Mouse (Mus musculus): ENCODE data around the gene Slc36a3. TPM values are rescaled to one million over a fixed set of nuclear protein-coding genes. Genes with fewer than 3 reads are reported as not detected.

Gene Slc36a3
- not detected in 2 replicates for polyA plus RNA-seq (2016; fragmentation: Nextera tagmentation; extraction: Ambion mirVana)

GRCm38 (mm10) chr11:55151608-55152007 is at the start of gene Slc36a3:
Gene Slc36a3, minus strand, starts transcription at chr11:55151708.
- WGBS, result 80% methylated on average over 3 of the region's 3 CpGs
- Histone ChIP-seq H3K4me2 (replicated peaks) (no peak within 1 kb of the TSS), H3K4me1 (no peaks in the 10 kb centered on the region), H3K27me3 (replicated peaks) (no peaks in the 10 kb centered on the region), H3K9ac (no peak within 1 kb of the TSS), H3K36me3 (no peaks in the 10 kb centered on the region), H3K27ac (no peak within 1 kb of the TSS), H3K4me3 (no peak within 1 kb of the TSS), H3K9me3 (no peaks in the 10 kb centered on the region)
- ATAC-seq (ENCODE audit: low FRiP score, low read depth), result no peak

GRCm38 (mm10) chr11:55197740-55198510 is 46.4 kb upstream of the Slc36a3 start:
- H3K4me1 ChIP-seq, result no peaks in the 10 kb centered on the region
- no peak overlapping the region for H3K4me2 ChIP-seq (replicated peaks)
- no peaks in the 10 kb centered on the region for H3K9me3 ChIP-seq
- ATAC-seq (ENCODE audit: low FRiP score, low read depth), result no peak
- 87% methylated on average over 8 of the region's 8 CpGs for WGBS
- no peak overlapping the region for H3K4me3 ChIP-seq
- H3K27me3 ChIP-seq (replicated peaks), result no peaks in the 10 kb centered on the region
- H3K36me3 ChIP-seq, result no peaks in the 10 kb centered on the region
- no peak overlapping the region for H3K27ac ChIP-seq
- H3K9ac ChIP-seq, result no peak overlapping the region

DNA sequence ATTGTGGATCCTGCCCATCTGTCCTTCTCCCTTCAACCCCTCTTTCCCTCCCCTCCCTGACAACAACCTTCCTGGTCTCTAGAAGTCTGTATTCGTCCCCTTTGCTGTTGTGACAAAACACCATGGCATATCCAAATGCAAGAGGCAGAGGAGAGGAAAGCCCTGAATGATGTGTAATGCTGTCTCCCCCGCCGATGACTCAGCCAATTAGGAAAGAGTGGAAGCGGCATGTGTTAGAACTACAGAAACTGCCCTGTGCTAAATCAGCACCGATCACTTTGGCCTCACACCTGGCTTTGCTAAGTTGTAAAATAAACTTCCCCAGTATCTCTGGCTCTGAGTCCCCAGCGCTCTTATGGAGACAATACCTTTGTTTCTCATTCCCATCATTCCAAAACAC is 45.6 kb upstream of the Slc36a3 start:
- Histone ChIP-seq H3K4me1 (no peaks in the 10 kb centered on the region), H3K27ac (no peak overlapping the region), H3K9ac (no peak overlapping the region), H3K4me3 (no peak overlapping the region), H3K4me2 (replicated peaks) (no peak overlapping the region), H3K27me3 (replicated peaks) (no peaks in the 10 kb centered on the region), H3K9me3 (no peaks in the 10 kb centered on the region), H3K36me3 (no peaks in the 10 kb centered on the region)
- no peak for ATAC-seq (ENCODE audit: low FRiP score, low read depth)
- WGBS, result 71% methylated on average over 6 of the region's 6 CpGs

DNA sequence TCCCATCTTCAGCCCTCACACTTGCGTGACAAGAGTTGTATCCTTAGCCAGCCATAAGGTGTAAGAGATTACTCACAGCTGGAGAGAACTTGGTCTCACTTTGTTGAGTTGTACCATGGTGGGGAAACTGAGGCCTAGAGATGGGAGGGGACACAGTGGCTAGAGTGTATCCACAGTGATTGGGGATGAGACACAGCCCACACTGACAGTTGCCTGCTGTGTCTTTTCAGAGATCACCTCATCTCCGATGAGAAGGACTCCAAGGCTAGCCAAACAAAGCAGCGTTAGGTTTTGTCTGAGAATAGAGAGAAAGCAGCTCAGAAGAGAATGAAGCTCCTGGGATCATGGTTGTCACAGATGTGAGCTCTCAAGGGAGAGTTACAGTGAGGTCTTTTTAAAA is 38.7 kb upstream of the Slc36a3 start:
- H3K9ac ChIP-seq, result no peak overlapping the region
- H3K9me3 ChIP-seq, result no peaks in the 10 kb centered on the region
- no peak overlapping the region for H3K27ac ChIP-seq
- no peak overlapping the region for H3K4me2 ChIP-seq (replicated peaks)
- no peaks in the 10 kb centered on the region for H3K36me3 ChIP-seq
- H3K27me3 ChIP-seq (replicated peaks), result no peaks in the 10 kb centered on the region
- no peak for ATAC-seq (ENCODE audit: low FRiP score, low read depth)
- H3K4me1 ChIP-seq, result no peaks in the 10 kb centered on the region
- WGBS, result 83% methylated on average over 3 of the region's 3 CpGs
- no peak overlapping the region for H3K4me3 ChIP-seq

- ATAC-seq (ENCODE audit: low FRiP score, low read depth), result no peak
- Histone ChIP-seq H3K27me3 (replicated peaks) (no peaks in the 10 kb centered on the region), H3K36me3 (no peaks in the 10 kb centered on the region), H3K27ac (no peak overlapping the region), H3K4me2 (replicated peaks) (no peak overlapping the region), H3K9ac (no peak overlapping the region), H3K9me3 (no peaks in the 10 kb centered on the region), H3K4me1 (no peaks in the 10 kb centered on the region), H3K4me3 (no peak overlapping the region)
- WGBS, result 82% methylated on average over 6 of the region's 6 CpGs
Measured at GRCm38 (mm10) chr11:55187777-55188176, 36.3 kb upstream of the Slc36a3 start.

- H3K27me3 ChIP-seq (replicated peaks), result no peaks in the 10 kb centered on the region
- H3K27ac ChIP-seq, result no peak overlapping the region
- H3K4me1 ChIP-seq, result no peaks in the 10 kb centered on the region
- H3K9ac ChIP-seq, result no peak overlapping the region
- H3K4me2 ChIP-seq (replicated peaks), result no peak overlapping the region
- no peak overlapping the region for H3K4me3 ChIP-seq
- ATAC-seq (ENCODE audit: low FRiP score, low read depth), result no peak
- H3K36me3 ChIP-seq, result no peaks in the 10 kb centered on the region
- no peaks in the 10 kb centered on the region for H3K9me3 ChIP-seq
- WGBS, result 89% methylated on average over 4 of the region's 4 CpGs
Measured at GRCm38 (mm10) chr11:55187292-55187691, 35.8 kb upstream of the Slc36a3 start.

- H3K4me1 ChIP-seq, result no peaks in the 10 kb centered on the region
- H3K4me3 ChIP-seq, result no peak within 1 kb of the TSS
- no peaks in the 10 kb centered on the region for H3K27me3 ChIP-seq (replicated peaks)
- no peak within 1 kb of the TSS for H3K4me2 ChIP-seq (replicated peaks)
- H3K9me3 ChIP-seq, result no peaks in the 10 kb centered on the region
- no peak within 1 kb of the TSS for H3K27ac ChIP-seq
- no peak within 1 kb of the TSS for H3K9ac ChIP-seq
- 20% methylated on average over 10 of the region's 10 CpGs for WGBS
- no peaks in the 10 kb centered on the region for H3K36me3 ChIP-seq
- no peak for ATAC-seq (ENCODE audit: low FRiP score, low read depth)
Measured at GRCm38 (mm10) chr11:55184733-55185291, 33.3 kb upstream of the Slc36a3 start, which contains the start of gene Slc36a2. Gene Slc36a2, minus strand, starts transcription at chr11:55185077.

- WGBS, result 80% methylated on average over 5 of the region's 5 CpGs
- Histone ChIP-seq H3K9me3 (no peaks in the 10 kb centered on the region), H3K27me3 (replicated peaks) (no peaks in the 10 kb centered on the region), H3K27ac (no peak overlapping the region), H3K9ac (no peak overlapping the region), H3K4me3 (no peak overlapping the region), H3K4me1 (no peaks in the 10 kb centered on the region), H3K4me2 (replicated peaks) (no peak overlapping the region), H3K36me3 (no peaks in the 10 kb centered on the region)
- ATAC-seq (ENCODE audit: low FRiP score, low read depth), result no peak
Measured at GRCm38 (mm10) chr11:55184246-55184645, 32.7 kb upstream of the Slc36a3 start.

- 66% methylated on average over 7 of the region's 7 CpGs for WGBS
- H3K4me1 ChIP-seq, result no peaks in the 10 kb centered on the region
- no peak overlapping the region for H3K4me2 ChIP-seq (replicated peaks)
- no peak overlapping the region for H3K4me3 ChIP-seq
- H3K9ac ChIP-seq, result no peak overlapping the region
- H3K27ac ChIP-seq, result no peak overlapping the region
- no peaks in the 10 kb centered on the region for H3K36me3 ChIP-seq
- no peaks in the 10 kb centered on the region for H3K9me3 ChIP-seq
- no peak for ATAC-seq (ENCODE audit: low FRiP score, low read depth)
- no peaks in the 10 kb centered on the region for H3K27me3 ChIP-seq (replicated peaks)
Measured at GRCm38 (mm10) chr11:55183124-55183523, 31.6 kb upstream of the Slc36a3 start.

DNA sequence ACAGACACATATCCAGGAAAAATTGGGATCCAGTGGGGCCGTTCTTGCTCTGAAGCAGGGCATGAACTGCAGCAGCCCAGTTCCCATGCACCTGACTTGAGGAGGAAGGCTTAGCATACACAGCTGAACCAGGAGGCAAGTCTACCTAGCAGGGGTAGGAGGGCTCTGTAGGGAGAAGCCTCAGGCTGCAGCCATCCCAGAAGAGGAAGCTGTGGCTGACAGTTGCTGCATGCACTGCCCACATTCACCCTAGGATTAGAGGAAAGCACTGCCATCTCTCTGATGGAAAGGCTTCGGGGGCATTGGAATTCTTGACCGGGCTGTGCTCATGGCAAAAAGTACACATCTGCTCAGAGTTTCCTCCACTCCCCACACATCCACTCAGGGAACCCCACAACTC is 28.3 kb upstream of the Slc36a3 start:
- 89% methylated on average over 3 of the region's 3 CpGs for WGBS
- no peak for ATAC-seq (ENCODE audit: low FRiP score, low read depth)
- Histone ChIP-seq H3K4me1 (no peaks in the 10 kb centered on the region), H3K27ac (no peak overlapping the region), H3K27me3 (replicated peaks) (no peaks in the 10 kb centered on the region), H3K36me3 (no peaks in the 10 kb centered on the region), H3K4me3 (no peak overlapping the region), H3K9me3 (no peaks in the 10 kb centered on the region), H3K9ac (no peak overlapping the region), H3K4me2 (replicated peaks) (no peak overlapping the region)

DNA sequence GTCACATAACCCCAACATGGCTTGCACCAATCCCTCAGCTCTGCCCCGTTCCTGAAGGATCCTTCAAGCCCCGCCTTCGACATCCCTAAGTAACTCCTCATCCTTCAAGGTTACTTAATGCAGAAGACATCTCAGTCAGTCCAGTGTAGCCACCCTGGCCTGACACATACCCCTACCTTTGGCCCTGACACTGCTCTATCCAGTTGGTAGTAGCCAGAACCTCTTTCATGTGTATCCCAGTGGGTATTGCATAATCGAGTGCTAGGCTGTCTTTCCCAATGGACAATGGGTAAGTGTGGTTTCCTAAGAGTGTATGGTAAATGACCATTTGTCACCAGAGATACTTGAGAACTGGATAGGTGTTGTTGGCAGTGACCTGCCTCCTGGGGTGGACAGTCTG is 27.3 kb upstream of the Slc36a3 start:
- no peaks in the 10 kb centered on the region for H3K9me3 ChIP-seq
- H3K4me1 ChIP-seq, result no peaks in the 10 kb centered on the region
- no peak overlapping the region for H3K4me3 ChIP-seq
- no peaks in the 10 kb centered on the region for H3K36me3 ChIP-seq
- H3K9ac ChIP-seq, result no peak overlapping the region
- H3K4me2 ChIP-seq (replicated peaks), result no peak overlapping the region
- H3K27ac ChIP-seq, result no peak overlapping the region
- no peaks in the 10 kb centered on the region for H3K27me3 ChIP-seq (replicated peaks)
- ATAC-seq (ENCODE audit: low FRiP score, low read depth), result no peak
- WGBS, result 80% methylated on average over 4 of the region's 4 CpGs

DNA sequence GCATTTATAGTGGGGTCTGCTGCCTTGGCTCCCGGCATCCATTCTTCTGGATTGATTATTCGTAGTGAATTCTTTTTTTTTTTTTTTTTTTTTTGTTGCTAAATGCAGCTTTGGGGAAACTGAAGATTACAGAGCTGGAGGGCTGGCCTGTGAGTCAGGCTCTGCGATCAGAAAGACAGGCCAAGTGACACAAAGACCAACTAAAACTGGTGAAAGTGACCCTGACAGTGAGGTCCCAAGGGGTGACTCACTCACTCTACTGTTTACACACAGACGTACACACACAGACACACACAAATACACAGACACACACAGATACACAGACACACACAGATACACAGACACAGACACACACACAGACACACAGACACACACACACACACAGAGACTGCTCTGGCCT is 19.0 kb upstream of the Slc36a3 start:
- no peak for ATAC-seq (ENCODE audit: low FRiP score, low read depth)
- WGBS, result 85% methylated on average over 4 of the region's 4 CpGs

GRCm38 (mm10) chr11:55168914-55169313 is 17.4 kb upstream of the Slc36a3 start:
- no peak for ATAC-seq (ENCODE audit: low FRiP score, low read depth)
- no peaks in the 10 kb centered on the region for H3K27me3 ChIP-seq (replicated peaks)

More for the DNA sequence above, 19.0 kb upstream of the Slc36a3 start:
- Histone ChIP-seq H3K9ac (no peak overlapping the region), H3K4me3 (no peak overlapping the region), H3K4me1 (no peaks in the 10 kb centered on the region), H3K27me3 (replicated peaks) (no peaks in the 10 kb centered on the region), H3K4me2 (replicated peaks) (no peak overlapping the region), H3K27ac (no peak overlapping the region), H3K36me3 (no peaks in the 10 kb centered on the region), H3K9me3 (no peaks in the 10 kb centered on the region)

More at GRCm38 (mm10) chr11:55168914-55169313, 17.4 kb upstream of the Slc36a3 start:
- H3K9me3 ChIP-seq, result no peaks in the 10 kb centered on the region
- WGBS, result 90% methylated on average over 6 of the region's 6 CpGs
- no peak overlapping the region for H3K4me3 ChIP-seq
- no peak overlapping the region for H3K9ac ChIP-seq
- no peaks in the 10 kb centered on the region for H3K4me1 ChIP-seq
- H3K27ac ChIP-seq, result no peak overlapping the region
- no peak overlapping the region for H3K4me2 ChIP-seq (replicated peaks)
- no peaks in the 10 kb centered on the region for H3K36me3 ChIP-seq
